Mouse (Mus musculus) frontal cortex, postnatal 10 days (tissue): ENCODE data around the gene Efcab2.

Experiments used
- DNase-seq, 2 experiments: peaks; one replicate each; pipeline ENCODE4 v3.0.0; 2022; ENCODE audit warnings: low spot score in 2 of 2, mixed read lengths in 1 of 2

The Efcab2 gene

GRCm38 (mm10) chr1:178405951-178406711 lies at the start of gene Efcab2:
Efcab2 (plus strand) TSS chr1:178406085.
- peak; percentile 81 to 85 for DNase-seq

- DNase-seq, result peak; percentile 46 to 72
These were observed 47.8 kb upstream of the Efcab2 start for GRCm38 (mm10) chr1:178357776-178358710.

GRCm38 (mm10) chr1:178360264-178360663 lies 45.6 kb upstream of the Efcab2 start:
- DNase-seq, result no peak

GRCm38 (mm10) chr1:178360702-178361101 lies 45.2 kb upstream of the Efcab2 start:
- no peak for DNase-seq

GRCm38 (mm10) chr1:178365171-178365570 lies 40.7 kb upstream of the Efcab2 start:
- no peak for DNase-seq

- no peak for DNase-seq
These were observed 37.8 kb upstream of the Efcab2 start for GRCm38 (mm10) chr1:178368121-178368520.

- peak; percentile 89 for DNase-seq
These were observed 37.2 kb upstream of the Efcab2 start for GRCm38 (mm10) chr1:178368548-178369271.

GRCm38 (mm10) chr1:178369272-178369651 lies 36.6 kb upstream of the Efcab2 start:
- DNase-seq, result peak in 1 of 2 experiments; percentile 14

GRCm38 (mm10) chr1:178372681-178373080 lies 33.2 kb upstream of the Efcab2 start:
- no peak for DNase-seq

GRCm38 (mm10) chr1:178375381-178375780 lies 30.5 kb upstream of the Efcab2 start:
- no peak for DNase-seq

- DNase-seq, result no peak
These were observed 29.8 kb upstream of the Efcab2 start for GRCm38 (mm10) chr1:178376061-178376460.

GRCm38 (mm10) chr1:178376907-178377306 lies 29.0 kb upstream of the Efcab2 start:
- no peak for DNase-seq

GRCm38 (mm10) chr1:178378115-178378514 lies 27.8 kb upstream of the Efcab2 start:
- DNase-seq, result no peak

- DNase-seq, result no peak
These were observed 26.7 kb upstream of the Efcab2 start for GRCm38 (mm10) chr1:178379224-178379623.

- no peak for DNase-seq
These were observed 23.7 kb upstream of the Efcab2 start for GRCm38 (mm10) chr1:178382165-178382564.

- no peak for DNase-seq
These were observed 17.1 kb upstream of the Efcab2 start for GRCm38 (mm10) chr1:178388802-178389201.

- no peak for DNase-seq
These were observed 16.5 kb upstream of the Efcab2 start for GRCm38 (mm10) chr1:178389401-178389800.

GRCm38 (mm10) chr1:178392970-178393369 lies 12.9 kb upstream of the Efcab2 start:
- no peak for DNase-seq

- DNase-seq, result no peak
These were observed 10.8 kb upstream of the Efcab2 start for GRCm38 (mm10) chr1:178395091-178395490.

- no peak for DNase-seq
These were observed 9.5 kb upstream of the Efcab2 start for GRCm38 (mm10) chr1:178396383-178396782.

- no peak for DNase-seq
These were observed 6.0 kb upstream of the Efcab2 start for GRCm38 (mm10) chr1:178399879-178400278.

GRCm38 (mm10) chr1:178400652-178401051 lies 5.2 kb upstream of the Efcab2 start:
- no peak for DNase-seq
